Mouse (Mus musculus) right cerebral cortex, postnatal 36 days (tissue): ENCODE measurements at regions not wholly inside any gene's neighbourhood (a gene's known extent, or its start where the extent isn't known, plus 50 kb on each side); places are given as distances from the start of the nearest gene placed in this dataset.

ENCODE experiments used
- DNase-seq, 2 experiments: peaks; one replicate each; pipeline ENCODE4 v3.0.0; 2022; ENCODE audit warnings: low spot score in 2 of 2, mixed read lengths in 1 of 2

DNA sequence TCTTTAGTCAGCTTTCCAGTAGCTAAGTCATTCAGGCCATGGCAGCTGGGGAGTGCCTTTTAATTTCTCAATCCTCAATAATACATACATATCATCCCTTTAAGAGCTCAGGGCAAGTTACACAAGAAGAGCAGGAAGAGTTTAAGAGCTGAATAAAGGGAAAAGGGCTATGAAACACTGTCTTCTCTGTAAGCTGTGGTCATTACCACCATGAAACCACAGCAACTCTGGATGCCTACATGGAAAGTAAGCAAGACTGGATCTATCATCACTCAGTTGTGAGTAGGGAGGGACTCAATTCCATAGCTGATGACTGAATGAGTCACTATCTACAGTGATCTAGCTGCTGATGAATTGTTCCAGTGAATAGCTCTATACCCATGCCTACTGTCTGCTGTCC is 349.9 kb downstream of the Nr2f2 start:
- no peak for DNase-seq

DNA sequence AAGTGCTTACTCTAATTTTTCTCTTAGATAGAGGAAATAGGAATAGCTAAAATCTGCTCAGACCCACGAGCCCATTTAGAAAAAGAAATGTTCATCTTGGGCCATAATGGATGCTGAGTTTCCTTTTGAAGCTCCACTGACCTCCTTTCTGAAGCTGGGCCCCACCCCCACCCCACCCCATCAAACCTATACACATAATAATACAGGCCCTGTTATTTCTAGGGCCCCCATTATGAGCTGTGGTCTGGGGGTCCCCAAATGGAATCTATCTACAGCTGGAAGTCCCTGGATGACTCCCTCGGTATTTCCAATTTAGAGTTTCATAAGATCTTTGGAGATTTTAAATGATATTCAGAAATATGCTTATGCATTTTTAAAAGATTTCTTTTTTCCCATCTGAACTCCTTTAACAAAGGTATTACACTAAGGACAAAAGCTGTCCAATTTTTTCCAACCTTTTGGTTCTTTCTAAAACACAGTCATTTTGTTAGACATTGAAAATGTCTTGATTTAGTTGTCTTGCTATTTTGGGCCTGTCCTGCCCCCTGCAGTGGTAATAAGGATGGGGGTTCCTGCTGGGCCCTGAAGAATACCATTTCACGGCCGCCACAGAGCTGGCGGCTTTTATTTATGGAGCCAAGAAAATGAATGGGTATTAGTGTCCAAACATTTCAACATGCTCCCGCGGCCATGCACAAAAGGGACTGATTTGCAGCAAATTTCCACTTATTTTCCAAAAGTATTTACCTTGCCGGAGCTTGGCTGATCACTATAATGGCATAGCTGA is 363.1 kb downstream of the Nr2f2 start:
- no peak for DNase-seq

DNA sequence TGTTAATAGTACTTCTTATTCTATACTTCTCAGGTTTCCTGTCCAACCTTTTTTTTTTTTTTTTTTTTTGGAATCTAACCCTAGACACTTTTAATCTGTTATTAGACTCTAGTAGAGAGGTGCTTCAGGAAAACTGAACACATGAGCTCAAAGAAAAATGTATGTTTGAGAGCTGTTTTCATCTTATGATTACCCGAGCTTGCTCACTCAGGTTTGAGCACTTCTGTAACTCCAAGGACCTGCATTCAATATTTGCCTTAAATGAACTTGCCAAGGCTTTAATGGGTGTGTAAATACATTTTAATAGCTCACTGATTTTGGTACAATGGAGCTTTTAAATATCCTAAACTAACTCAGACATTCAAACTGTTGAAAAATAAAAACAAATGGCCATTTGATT is 367.8 kb downstream of the Nr2f2 start:
- no peak for DNase-seq

DNA sequence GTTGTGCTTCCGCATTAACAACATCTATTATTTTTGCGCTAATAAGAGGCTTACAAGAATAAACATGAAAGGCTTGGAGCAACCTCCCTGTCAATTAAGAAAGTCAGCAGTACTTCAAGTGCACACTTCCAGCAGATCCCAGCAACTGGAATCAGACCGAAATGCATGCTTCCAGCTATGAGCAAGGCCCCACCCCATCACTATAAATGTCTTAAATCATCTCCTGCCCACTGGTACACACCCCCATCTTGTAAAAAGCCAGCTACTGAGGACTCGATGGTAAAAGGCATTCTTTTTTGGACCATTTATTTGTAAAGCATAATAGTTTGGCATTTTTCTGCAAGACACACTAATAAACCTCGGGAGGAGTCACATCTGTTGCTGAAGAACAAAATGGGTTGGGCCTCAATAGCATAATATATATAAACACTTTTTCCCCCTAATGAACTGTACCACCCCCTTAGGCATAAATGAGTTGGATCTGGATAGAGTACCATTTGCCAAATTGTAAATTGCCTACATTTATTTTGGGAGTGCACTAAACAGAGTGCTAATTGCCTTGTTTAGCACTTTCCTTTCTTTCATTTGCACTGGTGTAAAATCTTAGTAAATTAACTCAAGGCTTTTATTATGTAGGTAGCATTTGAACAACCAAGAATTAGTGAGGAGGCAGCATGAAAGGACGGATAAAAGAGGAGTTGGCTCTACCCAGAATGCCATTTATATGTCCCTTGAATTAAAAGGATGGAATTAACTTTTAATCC is 371.8 kb downstream of the Nr2f2 start:
- no peak for DNase-seq

DNA sequence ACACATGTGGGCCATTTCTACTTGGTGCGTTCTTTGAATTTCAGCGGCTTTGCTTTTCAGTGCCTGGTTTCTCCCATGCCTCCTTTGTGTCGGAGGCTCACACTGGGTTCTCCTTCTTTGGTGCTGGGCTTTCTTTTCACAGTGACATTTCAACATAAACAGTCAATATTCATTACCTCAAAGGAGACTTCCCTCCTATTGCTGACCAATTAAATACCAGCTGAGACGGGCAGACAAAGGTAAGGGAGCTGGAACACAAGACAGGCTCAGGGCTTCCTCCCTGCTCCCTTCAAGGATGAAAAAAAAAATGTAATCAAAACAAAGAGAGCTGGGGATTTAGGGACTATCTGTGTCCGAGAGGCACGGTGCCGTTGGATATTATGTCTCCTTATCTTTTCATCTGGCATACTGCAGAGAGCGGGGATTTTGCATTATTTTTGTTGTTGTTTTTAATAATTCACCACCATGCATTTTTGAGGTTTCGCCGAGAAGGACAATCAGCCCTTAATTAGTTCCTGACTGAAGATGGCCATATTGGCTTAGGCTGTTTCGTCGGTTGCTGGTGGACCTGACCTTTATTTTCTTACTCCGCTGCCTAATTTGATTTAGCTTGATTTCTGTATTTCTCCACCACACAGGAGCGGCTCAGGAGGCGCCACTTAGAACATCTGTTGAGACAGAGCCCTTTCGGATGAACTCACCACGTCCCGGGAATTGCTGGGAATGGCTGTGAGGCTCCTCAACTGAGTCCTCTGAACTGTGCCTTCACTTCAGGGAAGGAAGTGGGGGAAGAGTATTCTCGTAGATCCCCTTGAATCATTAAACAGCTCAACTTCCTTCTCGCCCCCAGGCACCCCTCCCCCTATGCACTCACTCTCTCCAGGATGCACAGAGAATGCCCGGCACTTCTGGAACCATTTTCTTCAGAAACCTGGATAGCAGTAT is 373.9 kb downstream of the Nr2f2 start:
- no peak for DNase-seq

DNA sequence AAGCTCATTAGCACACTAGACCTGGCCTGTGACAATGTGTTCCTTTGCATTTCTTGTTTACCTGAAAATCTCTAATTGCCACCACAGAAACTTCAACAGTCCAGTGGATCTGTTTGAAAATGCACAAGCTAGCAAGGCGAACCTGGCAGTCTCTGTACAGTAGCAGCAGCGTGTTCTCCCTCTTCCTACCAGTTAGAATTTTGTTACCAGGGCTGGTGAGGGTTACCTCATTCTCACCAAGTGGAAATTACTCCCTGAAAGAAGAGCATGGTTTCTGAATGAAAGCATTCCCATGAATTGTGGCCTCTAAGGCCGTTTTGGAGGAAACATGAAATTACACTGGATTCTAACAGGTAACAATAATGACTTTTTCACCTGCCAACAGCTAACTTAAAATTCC is 374.6 kb downstream of the Nr2f2 start:
- no peak for DNase-seq

DNA sequence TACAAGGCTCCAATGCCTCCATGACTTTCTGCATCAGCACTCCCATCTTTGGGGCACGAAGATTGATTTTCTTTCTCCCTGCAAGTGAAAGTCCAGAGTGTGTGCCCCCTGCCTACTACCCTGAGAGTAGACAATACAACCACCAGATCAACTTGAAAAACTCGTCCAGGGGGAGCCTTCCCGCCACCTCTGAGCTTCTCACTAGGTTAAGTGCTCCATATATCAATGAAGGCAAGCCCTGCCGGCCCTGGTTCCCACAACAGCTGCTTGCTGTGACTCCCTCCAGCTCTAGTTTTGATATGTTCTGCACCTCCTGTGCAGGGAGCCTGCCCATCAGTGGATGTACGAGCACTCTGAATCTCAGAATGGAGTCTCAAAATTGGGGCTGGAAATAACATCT is 377.8 kb downstream of the Nr2f2 start:
- no peak for DNase-seq

DNA sequence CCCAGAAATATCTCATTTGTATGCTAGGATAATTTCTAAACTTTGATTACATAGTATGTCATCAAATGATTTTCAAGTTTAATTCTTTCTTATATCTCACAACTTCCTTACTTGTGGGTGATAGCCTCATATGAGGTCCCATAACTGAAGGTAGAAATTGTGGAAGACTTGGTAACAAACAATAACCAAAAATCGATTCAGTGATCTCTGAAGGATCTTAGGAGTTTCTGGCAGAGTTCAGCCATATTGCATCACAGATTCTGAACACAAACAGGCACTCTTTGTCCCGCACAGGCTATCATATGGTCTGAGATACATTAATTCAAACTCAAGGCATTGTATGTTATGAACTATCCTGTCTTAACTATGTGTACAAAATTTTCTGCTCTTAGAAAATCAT is 385.2 kb downstream of the Nr2f2 start:
- no peak for DNase-seq

DNA sequence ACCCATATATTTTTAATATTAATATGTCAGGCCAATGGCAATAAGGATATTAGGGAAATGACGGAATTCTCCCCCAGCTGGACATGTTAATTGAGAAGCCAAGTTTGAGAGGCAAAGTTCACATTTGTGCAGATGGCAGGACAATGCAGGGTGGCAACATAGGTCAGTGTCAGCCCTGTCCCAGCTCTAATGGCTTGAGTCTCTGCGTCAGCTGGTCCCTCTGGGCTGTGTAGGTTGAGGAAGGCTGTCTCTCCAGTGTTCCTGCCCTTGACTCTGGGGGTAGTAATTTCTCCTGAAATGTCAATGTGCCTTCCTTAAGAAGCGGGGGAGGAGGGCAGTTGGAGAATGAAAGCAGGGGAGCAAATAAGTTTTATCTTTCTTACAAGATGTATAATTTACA is 390.2 kb downstream of the Nr2f2 start:
- DNase-seq = no peak

DNA sequence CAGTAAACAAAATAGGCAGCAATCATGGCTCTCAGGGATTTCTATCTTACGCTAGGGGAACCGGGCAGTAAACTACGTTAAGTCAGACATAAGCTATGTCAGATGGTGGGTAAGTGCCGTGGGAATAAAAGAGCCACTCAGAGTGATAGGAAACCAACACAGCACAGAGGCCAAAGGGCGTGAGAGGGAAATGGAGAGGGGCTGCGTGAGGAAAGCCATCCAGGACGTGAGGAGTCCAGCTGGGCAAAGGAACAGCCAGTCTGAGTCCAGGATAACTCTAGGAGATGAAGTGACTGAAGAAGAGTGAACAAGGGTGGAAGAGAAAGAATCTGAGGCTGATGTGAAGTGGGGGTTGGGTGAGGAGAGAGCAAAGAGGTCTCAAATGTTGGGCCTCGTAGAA is 402.5 kb downstream of the Nr2f2 start:
- no peak for DNase-seq

DNA sequence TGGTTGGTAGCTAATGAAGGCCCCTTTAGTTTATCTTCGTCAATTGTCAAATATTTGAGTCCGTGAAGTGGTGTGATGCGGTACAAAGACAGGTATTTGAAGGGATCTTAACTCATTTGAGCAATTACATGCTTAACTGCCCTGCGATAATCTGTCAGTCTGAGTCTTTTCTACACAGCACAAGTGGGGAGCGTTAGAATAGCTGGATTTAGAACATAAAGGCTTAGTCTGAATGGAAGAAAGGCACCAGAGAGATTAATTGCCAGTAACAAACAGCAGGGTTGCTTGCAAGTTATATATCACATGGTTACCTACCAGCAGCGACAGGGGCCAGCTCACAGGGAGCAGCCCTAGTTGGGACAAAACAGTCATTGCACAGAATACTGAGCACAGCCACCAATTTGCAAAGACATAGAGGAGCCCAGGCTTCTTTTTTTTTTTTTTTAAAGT is 416.3 kb downstream of the Nr2f2 start:
- no peak for DNase-seq

DNA sequence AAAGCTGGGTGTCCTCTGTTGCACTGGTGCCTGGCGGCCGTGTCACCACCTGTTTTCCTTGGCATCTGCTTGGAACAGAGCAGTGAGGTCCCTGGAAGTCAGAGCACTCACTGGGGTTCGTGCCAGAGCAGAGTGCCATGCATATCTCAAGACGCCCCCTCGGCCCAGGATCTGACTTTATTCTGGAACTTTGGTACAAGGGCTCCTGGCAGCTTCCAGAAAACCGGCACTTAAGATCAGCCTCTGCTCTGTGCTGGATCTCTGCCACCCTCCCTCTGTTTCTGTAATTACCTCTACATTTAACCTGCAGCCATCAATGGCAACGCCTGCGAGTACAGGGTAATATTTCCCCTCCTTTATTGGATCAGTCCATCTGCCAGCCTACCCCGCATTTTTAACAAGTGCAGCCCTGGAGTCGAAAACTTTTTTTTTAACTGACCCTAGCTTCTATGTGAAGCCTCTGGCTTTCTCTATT is 416.9 kb downstream of the Nr2f2 start:
- DNase-seq = no peak

DNA sequence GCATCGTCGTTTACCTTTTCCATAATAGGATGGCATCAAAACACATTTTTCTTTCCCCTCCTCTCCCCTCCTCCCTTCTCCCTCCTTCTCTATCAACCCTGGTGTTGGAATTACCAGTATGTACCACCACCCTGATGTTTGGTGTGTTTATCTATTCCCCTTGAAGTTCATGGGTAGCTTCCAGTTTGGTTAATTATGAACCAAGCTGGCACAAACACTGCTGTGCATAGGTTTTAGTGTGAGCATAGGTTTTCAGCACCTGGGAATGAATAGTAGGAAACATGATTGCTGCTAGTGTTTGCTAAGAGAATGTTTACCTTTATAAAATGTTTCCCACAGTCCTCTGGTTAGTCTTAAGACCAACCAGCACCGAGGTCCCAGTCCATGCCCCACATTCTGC is 420.1 kb downstream of the Nr2f2 start:
- DNase-seq = no peak

DNA sequence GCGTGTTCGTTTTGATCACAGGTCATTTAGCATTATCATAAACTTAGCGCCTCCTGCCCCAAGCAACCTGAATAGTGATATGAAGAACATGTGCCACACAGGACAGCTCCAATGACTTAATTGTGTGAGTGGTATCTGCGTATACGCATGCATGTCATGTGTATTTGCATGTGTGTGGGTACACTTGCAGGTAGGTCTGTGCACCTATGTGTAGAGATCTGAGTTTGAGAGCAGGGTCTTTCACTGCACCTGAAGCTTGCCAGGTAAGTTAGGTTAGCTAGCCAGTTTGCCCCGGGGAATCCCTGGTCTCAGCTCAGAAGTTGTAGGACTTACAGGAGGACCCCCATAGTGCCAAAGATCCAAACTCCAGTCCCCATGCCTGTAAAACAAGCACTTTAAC is 424.7 kb downstream of the Nr2f2 start:
- no peak for DNase-seq

DNA sequence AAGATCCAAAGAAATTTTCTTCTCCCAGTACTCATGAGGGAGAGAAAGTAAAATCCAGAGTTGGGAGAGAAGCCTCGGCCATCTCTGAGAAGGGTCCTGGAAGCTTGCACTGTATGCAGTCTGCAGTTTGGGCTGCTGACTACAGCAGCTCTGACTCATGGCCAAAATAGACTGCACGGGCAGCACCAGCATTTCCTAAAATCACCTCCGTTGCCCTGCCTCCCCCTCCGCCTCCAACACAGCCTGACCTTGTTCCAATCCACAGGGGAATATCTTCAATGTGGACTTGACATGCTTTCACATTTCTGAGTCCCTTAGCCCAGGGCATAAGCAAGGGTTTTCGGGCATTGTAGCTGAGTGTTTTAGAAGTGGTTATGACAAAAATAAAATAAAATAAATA is 441.3 kb downstream of the Nr2f2 start:
- no peak for DNase-seq

DNA sequence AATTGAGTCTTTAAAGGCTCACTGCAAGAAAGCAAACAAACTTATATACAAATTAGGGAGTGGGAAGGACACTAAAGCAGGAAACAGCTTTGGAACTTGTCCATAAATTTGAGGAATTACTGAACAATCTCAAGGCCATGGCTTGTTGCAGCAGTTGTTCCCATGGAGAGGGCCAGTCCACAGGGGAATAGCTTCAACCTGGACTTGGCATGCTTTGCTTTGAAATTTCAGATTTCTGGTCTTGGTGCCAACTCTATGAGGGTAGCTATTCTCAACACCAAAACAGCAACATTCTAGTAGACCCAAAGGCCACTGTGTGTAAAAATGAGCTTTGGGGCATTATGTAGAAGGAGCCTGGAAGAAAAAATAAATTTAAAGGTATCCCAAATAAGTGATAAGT is 442.0 kb downstream of the Nr2f2 start:
- DNase-seq = no peak

DNA sequence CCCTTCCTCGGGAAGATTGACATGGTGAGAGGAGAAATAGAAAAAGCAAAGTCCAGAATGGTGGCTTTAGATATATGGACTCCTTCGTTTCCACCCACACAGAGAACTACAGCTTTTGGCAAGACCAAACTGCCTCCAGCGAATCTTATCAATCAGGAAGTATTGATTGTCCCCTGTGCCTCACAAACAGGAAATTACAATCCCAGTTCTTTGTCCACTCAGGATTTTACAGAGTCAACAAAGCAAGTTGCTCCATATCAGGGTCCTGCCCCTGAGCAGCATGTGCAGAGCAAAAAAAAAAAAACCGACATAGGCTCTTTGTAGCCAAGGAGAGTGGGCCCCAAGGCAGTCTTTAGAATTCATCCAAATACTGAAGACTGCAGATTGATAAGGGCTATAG is 454.8 kb downstream of the Nr2f2 start:
- no peak for DNase-seq

DNA sequence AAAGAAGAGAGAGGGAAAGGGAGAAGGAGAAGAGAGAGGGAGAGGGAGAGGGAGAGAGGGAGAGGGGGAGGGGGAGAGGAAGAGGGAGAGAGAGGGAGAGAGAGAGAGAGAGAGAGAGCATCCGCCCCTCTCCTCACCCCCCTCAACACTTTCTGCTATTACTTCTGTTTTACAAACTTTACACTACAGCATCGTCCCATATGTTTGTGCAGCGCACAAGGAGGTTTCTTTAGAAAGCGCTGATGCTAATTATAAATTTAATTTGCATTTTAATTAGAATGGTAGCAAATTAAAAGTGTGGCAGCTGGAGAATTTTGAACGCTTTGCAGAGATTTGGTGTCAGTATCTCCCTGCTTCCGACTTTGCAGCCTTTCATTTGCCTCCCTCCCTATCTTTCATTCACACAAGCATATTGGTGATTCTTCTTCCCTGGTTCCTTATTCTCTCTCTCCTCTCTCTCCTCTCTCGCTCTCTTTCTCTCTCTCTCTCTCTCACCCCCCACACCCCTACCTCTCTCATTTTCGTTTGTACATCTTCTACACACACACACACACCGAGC is 476.0 kb downstream of the Nr2f2 start:
- DNase-seq = no peak

DNA sequence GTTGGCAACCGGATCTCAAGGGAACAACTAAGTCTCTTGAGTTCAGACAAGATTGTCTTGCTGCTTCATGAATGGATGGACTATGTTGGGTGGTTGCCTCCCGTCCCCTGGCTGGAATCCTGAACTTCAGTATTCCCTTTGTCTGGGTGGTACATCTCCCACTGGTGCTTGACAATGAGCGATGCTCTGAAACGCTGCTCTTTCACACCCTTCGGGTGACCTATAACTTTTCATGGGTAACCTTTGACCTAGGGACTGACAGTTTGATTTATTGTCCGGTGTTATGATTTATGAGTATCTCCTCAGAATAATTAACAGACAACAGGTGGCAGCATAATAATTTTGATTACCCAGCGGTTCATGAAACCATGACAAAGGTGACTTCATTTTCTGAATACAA is 478.3 kb downstream of the Nr2f2 start:
- DNase-seq = no peak

DNA sequence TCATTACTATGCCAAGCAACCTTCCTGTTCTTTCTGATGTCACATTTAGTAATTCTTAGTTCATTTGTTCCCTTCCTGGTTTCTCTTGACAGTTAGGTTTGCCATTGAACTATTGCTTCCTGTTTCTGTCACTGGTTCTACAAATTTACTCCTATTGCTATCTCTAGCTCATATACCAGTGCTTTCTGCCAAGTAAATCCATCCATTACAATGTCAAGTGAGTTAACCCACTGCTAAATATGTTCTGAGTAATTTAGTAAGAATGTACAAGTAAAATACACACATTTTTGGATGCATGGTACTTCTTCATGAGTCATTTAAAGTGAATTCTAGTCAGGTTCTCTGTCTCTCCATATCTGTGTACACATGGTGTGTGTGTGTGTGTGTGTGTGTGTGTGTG is 489.5 kb downstream of the Nr2f2 start:
- no peak for DNase-seq

DNA sequence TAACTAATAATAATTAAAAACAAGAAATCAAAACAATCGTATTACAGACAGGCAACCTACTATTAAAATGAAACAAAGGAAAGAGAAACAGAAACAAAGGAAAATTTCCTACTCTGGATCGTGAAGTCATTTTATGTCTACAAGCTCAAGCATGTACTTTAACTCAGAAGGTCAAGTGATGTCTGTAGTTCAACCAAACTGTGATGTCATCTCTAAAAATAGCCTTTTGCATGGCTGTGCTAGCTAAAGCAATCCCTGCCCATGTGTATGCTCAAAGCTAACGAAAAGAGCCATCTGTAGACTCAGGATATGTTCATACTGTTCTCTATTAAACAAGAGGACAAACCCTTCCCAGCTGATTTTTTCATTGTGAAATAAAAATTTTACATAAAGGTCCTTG is 500.7 kb downstream of the Nr2f2 start:
- DNase-seq = no peak
